Mouse (Mus musculus): ENCODE measurements around the gene Gabrg3. TPM values are rescaled to one million over a fixed set of nuclear protein-coding genes. Genes with fewer than 3 reads are reported as not detected.

Gabrg3 gene
- total RNA-seq, 1 experiment = 0.27 TPM

DNA sequence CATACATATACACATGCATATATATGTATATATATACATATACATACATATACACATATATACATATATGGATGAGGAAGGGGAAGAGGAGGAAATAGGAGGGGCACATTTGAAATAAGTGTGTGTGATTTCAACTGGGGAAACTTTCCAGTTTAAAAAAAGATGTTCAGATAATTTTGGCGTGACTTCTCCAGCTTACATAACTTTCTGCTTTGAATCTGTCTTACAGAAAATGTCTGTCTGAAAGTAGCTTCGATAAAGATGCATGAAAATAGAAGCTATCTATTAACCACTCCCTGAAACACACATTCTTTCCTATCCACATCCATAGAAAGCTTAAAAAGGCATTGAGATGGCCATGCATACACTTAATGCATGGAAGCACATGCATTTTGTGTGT lies 445.4 kb downstream of the Gabrg3 start:
- Histone ChIP-seq H3K27ac (ENCODE audit: insufficient read depth, low read depth, low read length, poor library complexity, severe bottlenecking) (no peak overlapping the region), H3K9ac (ENCODE audit: insufficient read depth, low read depth, low read length, poor library complexity, severe bottlenecking) (no peak overlapping the region), H3K36me3 (ENCODE audit: control insufficient read depth, insufficient read depth, low read length, poor library complexity, severe bottlenecking) (no peaks in the 10 kb centered on the region), H3K4me1 (ENCODE audit: control insufficient read depth in 2 of 2, insufficient read depth in 2 of 2, low read length in 2 of 2, poor library complexity in 1 of 2) (no peaks in the 10 kb centered on the region), H3K9me3 (ENCODE audit: control insufficient read depth, insufficient read depth, low read depth, low read length) (no peaks in the 10 kb centered on the region), H3K4me3 (ENCODE audit: insufficient read depth in 1 of 2, low read depth in 1 of 2, low read length in 2 of 2, poor library complexity in 1 of 2, severe bottlenecking in 1 of 2) (no peak overlapping the region)
- in situ Hi-C loops (cut with MboI; ENCODE audit: low sequenced_read_pairs in 2 of 2, unreplicated experiment in 2 of 2) = loop anchor here in 1 of 2 experiments (25.0 kb wide), 1 partner anchor 521 kb away; no protein-coding TSS in a partner anchor
- TF ChIP-seq MAFK (IDR thresholded peaks at IDR 0.05; ENCODE audit: insufficient read depth, low read depth, low read length) (no peak), ZC3H11A (IDR thresholded peaks at IDR 0.05; ENCODE audit: borderline replicate concordance, low read depth, low read length) (no peak), HCFC1 (IDR thresholded peaks at IDR 0.05; ENCODE audit: borderline replicate concordance, insufficient read depth, low read length) (no peak), CHD2 (IDR thresholded peaks at IDR 0.05; ENCODE audit: low read depth, low read length) (no peak), ZNF384 (IDR thresholded peaks at IDR 0.05; ENCODE audit: low read depth, low read length) (no peak)
- DNase-seq (ENCODE audit: low read depth, low spot score) = no peak

DNA sequence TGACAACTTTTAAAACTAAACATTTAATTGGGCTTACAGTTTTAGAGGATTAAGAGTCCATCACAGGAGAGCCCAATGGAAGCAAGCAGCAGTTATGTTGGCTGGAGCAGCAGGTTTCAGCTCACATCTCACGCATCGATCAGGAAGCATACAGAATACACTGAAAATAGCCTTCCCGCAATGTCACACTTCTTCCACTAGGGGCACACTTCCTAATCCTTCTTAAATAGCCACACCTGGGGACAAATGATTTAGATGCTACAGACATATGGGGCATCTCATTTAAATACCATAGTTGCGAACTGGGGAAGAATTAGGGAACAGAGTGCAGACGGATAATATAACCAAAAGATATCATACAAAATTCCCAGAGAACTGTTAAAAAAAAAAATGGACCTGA lies 449.0 kb downstream of the Gabrg3 start:
- Histone ChIP-seq H3K4me3 (ENCODE audit: insufficient read depth in 1 of 2, low read depth in 1 of 2, low read length in 2 of 2, poor library complexity in 1 of 2, severe bottlenecking in 1 of 2) (no peak overlapping the region), H3K9me3 (ENCODE audit: control insufficient read depth, insufficient read depth, low read depth, low read length) (no peaks in the 10 kb centered on the region), H3K4me1 (ENCODE audit: control insufficient read depth in 2 of 2, insufficient read depth in 2 of 2, low read length in 2 of 2, poor library complexity in 1 of 2) (no peaks in the 10 kb centered on the region), H3K9ac (ENCODE audit: insufficient read depth, low read depth, low read length, poor library complexity, severe bottlenecking) (no peak overlapping the region), H3K36me3 (ENCODE audit: control insufficient read depth, insufficient read depth, low read length, poor library complexity, severe bottlenecking) (no peaks in the 10 kb centered on the region), H3K27ac (ENCODE audit: insufficient read depth, low read depth, low read length, poor library complexity, severe bottlenecking) (no peak overlapping the region)
- peak; percentile 12 for DNase-seq (ENCODE audit: low read depth, low spot score)
- in situ Hi-C loops (cut with MboI; ENCODE audit: low sequenced_read_pairs in 2 of 2, unreplicated experiment in 2 of 2) = loop anchor here in 1 of 2 experiments (25.0 kb wide), 1 partner anchor 524 kb away; no protein-coding TSS in a partner anchor
- TF ChIP-seq MAFK (IDR thresholded peaks at IDR 0.05; ENCODE audit: insufficient read depth, low read depth, low read length) = no peak

DNA sequence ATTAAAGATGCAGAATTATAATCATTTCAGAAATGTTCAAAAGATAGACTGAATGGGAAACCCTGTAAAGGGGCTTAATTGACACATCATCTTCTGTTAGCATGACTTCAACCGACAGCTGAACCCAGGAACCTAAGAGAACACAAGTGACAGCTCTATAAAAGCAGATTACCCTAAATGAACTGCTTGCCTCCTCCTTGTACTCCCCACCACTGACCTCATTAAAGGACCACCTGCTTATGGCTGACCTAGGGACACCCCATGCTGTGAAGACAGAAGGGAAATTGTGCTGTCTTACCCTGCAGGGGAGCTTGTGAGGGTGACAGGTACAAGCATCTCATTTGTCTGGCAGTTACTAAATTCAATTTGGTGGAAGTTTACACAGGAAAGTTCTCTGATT lies 467.5 kb downstream of the Gabrg3 start:
- H3K27ac ChIP-seq (ENCODE audit: insufficient read depth, low read depth, low read length, poor library complexity, severe bottlenecking) = no peak overlapping the region
- H3K4me1 ChIP-seq (ENCODE audit: control insufficient read depth in 2 of 2, insufficient read depth in 2 of 2, low read length in 2 of 2, poor library complexity in 1 of 2) = no peaks in the 10 kb centered on the region
- in situ Hi-C loops (cut with MboI; ENCODE audit: low sequenced_read_pairs in 2 of 2, unreplicated experiment in 2 of 2) = no loop called here
- no peak for DNase-seq (ENCODE audit: low read depth, low spot score)
- no peaks in the 10 kb centered on the region for H3K36me3 ChIP-seq (ENCODE audit: control insufficient read depth, insufficient read depth, low read length, poor library complexity, severe bottlenecking)
- H3K9ac ChIP-seq (ENCODE audit: insufficient read depth, low read depth, low read length, poor library complexity, severe bottlenecking) = no peak overlapping the region
- TF ChIP-seq MAFK (IDR thresholded peaks at IDR 0.05; ENCODE audit: insufficient read depth, low read depth, low read length) (no peak), ZC3H11A (IDR thresholded peaks at IDR 0.05; ENCODE audit: borderline replicate concordance, low read depth, low read length) (no peak), HCFC1 (IDR thresholded peaks at IDR 0.05; ENCODE audit: borderline replicate concordance, insufficient read depth, low read length) (no peak), ZNF384 (IDR thresholded peaks at IDR 0.05; ENCODE audit: low read depth, low read length) (no peak), CHD2 (IDR thresholded peaks at IDR 0.05; ENCODE audit: low read depth, low read length) (no peak)
- no peak overlapping the region for H3K4me3 ChIP-seq (ENCODE audit: insufficient read depth in 1 of 2, low read depth in 1 of 2, low read length in 2 of 2, poor library complexity in 1 of 2, severe bottlenecking in 1 of 2)
- no peaks in the 10 kb centered on the region for H3K9me3 ChIP-seq (ENCODE audit: control insufficient read depth, insufficient read depth, low read depth, low read length)

DNA sequence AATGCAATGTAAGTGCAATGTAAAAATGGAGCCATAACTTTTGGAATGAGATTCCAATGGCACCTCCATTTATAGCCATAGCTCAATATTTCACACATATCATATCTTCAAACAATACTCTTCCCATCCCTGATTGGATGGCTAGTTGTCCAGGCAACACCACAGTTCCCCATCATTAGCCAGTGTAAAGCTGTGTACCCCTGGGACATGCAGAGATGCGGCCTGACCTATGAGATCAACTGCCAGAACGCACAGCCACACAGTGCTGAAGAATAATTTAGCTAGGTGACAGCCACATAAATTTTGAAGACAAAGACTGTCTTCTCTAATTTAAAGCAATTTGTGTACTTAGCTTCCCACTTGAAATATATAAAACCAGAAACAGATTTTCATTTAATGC lies 472.1 kb downstream of the Gabrg3 start:
- Histone ChIP-seq H3K9ac (ENCODE audit: insufficient read depth, low read depth, low read length, poor library complexity, severe bottlenecking) (no peak overlapping the region), H3K27ac (ENCODE audit: insufficient read depth, low read depth, low read length, poor library complexity, severe bottlenecking) (no peak overlapping the region), H3K9me3 (ENCODE audit: control insufficient read depth, insufficient read depth, low read depth, low read length) (no peaks in the 10 kb centered on the region), H3K36me3 (ENCODE audit: control insufficient read depth, insufficient read depth, low read length, poor library complexity, severe bottlenecking) (no peaks in the 10 kb centered on the region), H3K4me1 (ENCODE audit: control insufficient read depth in 2 of 2, insufficient read depth in 2 of 2, low read length in 2 of 2, poor library complexity in 1 of 2) (no peaks in the 10 kb centered on the region), H3K4me3 (ENCODE audit: insufficient read depth in 1 of 2, low read depth in 1 of 2, low read length in 2 of 2, poor library complexity in 1 of 2, severe bottlenecking in 1 of 2) (no peak overlapping the region)
- TF ChIP-seq MAFK (IDR thresholded peaks at IDR 0.05; ENCODE audit: insufficient read depth, low read depth, low read length) = no peak
- no peak for TF ChIP-seq HCFC1 (IDR thresholded peaks at IDR 0.05; ENCODE audit: borderline replicate concordance, insufficient read depth, low read length)
- TF ChIP-seq ZC3H11A (IDR thresholded peaks at IDR 0.05; ENCODE audit: borderline replicate concordance, low read depth, low read length) = no peak
- TF ChIP-seq CHD2 (IDR thresholded peaks at IDR 0.05; ENCODE audit: low read depth, low read length) = no peak
- no peak for TF ChIP-seq ZNF384 (IDR thresholded peaks at IDR 0.05; ENCODE audit: low read depth, low read length)
- in situ Hi-C loops (cut with MboI; ENCODE audit: low sequenced_read_pairs in 2 of 2, unreplicated experiment in 2 of 2) = no loop called here
- no peak for DNase-seq (ENCODE audit: low read depth, low spot score)

DNA sequence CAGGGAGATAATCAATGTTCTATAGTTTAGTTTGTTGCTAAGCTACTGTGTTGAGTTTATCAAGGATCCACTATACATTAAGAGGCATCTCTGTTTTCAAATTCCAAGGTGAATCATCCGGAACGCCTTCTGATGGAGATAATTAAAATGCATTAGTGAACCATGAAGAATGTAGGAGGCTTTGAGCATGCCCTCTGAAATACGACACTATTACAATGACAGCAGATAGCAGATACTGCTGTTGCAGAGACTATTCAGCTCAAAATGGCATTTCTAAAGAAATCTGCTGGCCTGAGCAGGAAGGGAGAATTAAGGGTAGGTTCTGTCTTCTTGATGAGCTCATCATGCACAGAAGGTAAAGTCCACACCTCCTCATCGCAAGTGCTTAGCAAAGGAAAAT lies 487.2 kb downstream of the Gabrg3 start:
- Histone ChIP-seq H3K4me3 (ENCODE audit: insufficient read depth in 1 of 2, low read depth in 1 of 2, low read length in 2 of 2, poor library complexity in 1 of 2, severe bottlenecking in 1 of 2) (no peak overlapping the region), H3K9ac (ENCODE audit: insufficient read depth, low read depth, low read length, poor library complexity, severe bottlenecking) (no peak overlapping the region), H3K27ac (ENCODE audit: insufficient read depth, low read depth, low read length, poor library complexity, severe bottlenecking) (no peak overlapping the region), H3K4me1 (ENCODE audit: control insufficient read depth in 2 of 2, insufficient read depth in 2 of 2, low read length in 2 of 2, poor library complexity in 1 of 2) (no peaks in the 10 kb centered on the region), H3K9me3 (ENCODE audit: control insufficient read depth, insufficient read depth, low read depth, low read length) (no peaks in the 10 kb centered on the region), H3K36me3 (ENCODE audit: control insufficient read depth, insufficient read depth, low read length, poor library complexity, severe bottlenecking) (no peaks in the 10 kb centered on the region)
- no peak for TF ChIP-seq CHD2 (IDR thresholded peaks at IDR 0.05; ENCODE audit: low read depth, low read length)
- TF ChIP-seq ZC3H11A (IDR thresholded peaks at IDR 0.05; ENCODE audit: borderline replicate concordance, low read depth, low read length) = no peak
- TF ChIP-seq HCFC1 (IDR thresholded peaks at IDR 0.05; ENCODE audit: borderline replicate concordance, insufficient read depth, low read length) = no peak
- no peak for TF ChIP-seq MAFK (IDR thresholded peaks at IDR 0.05; ENCODE audit: insufficient read depth, low read depth, low read length)
- no peak for TF ChIP-seq ZNF384 (IDR thresholded peaks at IDR 0.05; ENCODE audit: low read depth, low read length)
- in situ Hi-C loops (cut with MboI; ENCODE audit: low sequenced_read_pairs in 2 of 2, unreplicated experiment in 2 of 2) = no loop called here
- DNase-seq (ENCODE audit: low read depth, low spot score) = no peak

Data from ES-E14 (cell line).